Mouse (Mus musculus) megakaryocyte, embryonic 14.5 days (primary cell): ENCODE measurements around the gene Klf3.

ENCODE experiments used
- FLI1 ChIP-seq: IDR thresholded peaks from 2 replicates; pipeline ENCODE4 v1.6.1; 2012; ENCODE audit warnings: low read length, inconsistent platforms, mixed read lengths
- GATA1 ChIP-seq: IDR thresholded peaks from 3 replicates; pipeline ENCODE4 v1.6.1; 2012; ENCODE audit warnings: mixed read lengths, low read length, inconsistent platforms, borderline replicate concordance

GRCm38 (mm10) chr5:64821964-64822363 lies 18.8 kb downstream of the Klf3 start:
- TF ChIP-seq FLI1 (no peak), GATA1 (no peak)
